Mouse (Mus musculus): ENCODE data around the gene Smtnl2. TPM values are rescaled to one million over a fixed set of nuclear protein-coding genes. Genes with fewer than 3 reads are reported as not detected.

The Smtnl2 gene
- total and polyA plus RNA-seq, 3 experiments, result 0.11 TPM; not detected in 2

GRCm38 (mm10) chr11:72419006-72419405, 7.5 kb upstream of the Smtnl2 start:
- ATAC-seq (ENCODE audit: extremely low read depth, insufficient number of reproducible peaks, low FRiP score, poor library complexity, severe bottlenecking), result no peak
- H3K9me3 ChIP-seq (replicated peaks), result no peaks in the 10 kb centered on the region
- no peaks in the 10 kb centered on the region for H3K36me3 ChIP-seq (replicated peaks)
- TF ChIP-seq POLR2AphosphoS5 (IDR thresholded peaks at IDR 0.05; ENCODE audit: insufficient replicate concordance, low read depth, low read length), result no peak
- TF ChIP-seq GATA2 (IDR thresholded peaks at IDR 0.05; ENCODE audit: borderline replicate concordance, low read depth, low read length), result no peak
- no peak for TF ChIP-seq GATA1 (IDR thresholded peaks at IDR 0.05; ENCODE audit: borderline replicate concordance, low read length)
- no peak for TF ChIP-seq CTCF (IDR thresholded peaks at IDR 0.05; ENCODE audit: low read depth, low read length)
- peaks cover 28% of the 10 kb centered on the region for H3K4me1 ChIP-seq (ENCODE audit: insufficient read depth, low read depth, low read length)
- H3K4me3 ChIP-seq (ENCODE audit: low read depth, low read length), result no peak overlapping the region
- H3K27me3 ChIP-seq (ENCODE audit: insufficient read depth, low read length), result peaks cover 34% of the 10 kb centered on the region
- DNase-seq (ENCODE audit: low spot score), result no peak

GRCm38 (mm10) chr11:72418227-72418626, 6.7 kb upstream of the Smtnl2 start:
- H3K9me3 ChIP-seq (replicated peaks), result no peaks in the 10 kb centered on the region
- peaks cover 34% of the 10 kb centered on the region for H3K4me1 ChIP-seq (ENCODE audit: insufficient read depth, low read depth, low read length)
- ATAC-seq (ENCODE audit: extremely low read depth, insufficient number of reproducible peaks, low FRiP score, poor library complexity, severe bottlenecking) (no peak), DNase-seq (ENCODE audit: low spot score) (no peak)
- no peaks in the 10 kb centered on the region for H3K36me3 ChIP-seq (replicated peaks)
- no peak overlapping the region for H3K4me3 ChIP-seq (ENCODE audit: low read depth, low read length)
- TF ChIP-seq GATA1 (IDR thresholded peaks at IDR 0.05; ENCODE audit: borderline replicate concordance, low read length), result no peak
- H3K27me3 ChIP-seq (ENCODE audit: insufficient read depth, low read length), result peaks cover 41% of the 10 kb centered on the region

GRCm38 (mm10) chr11:72417376-72417775, 5.9 kb upstream of the Smtnl2 start:
- Histone ChIP-seq H3K4me1 (ENCODE audit: insufficient read depth, low read depth, low read length) (peaks cover 34% of the 10 kb centered on the region), H3K4me3 (ENCODE audit: low read depth, low read length) (no peak overlapping the region), H3K36me3 (replicated peaks) (no peaks in the 10 kb centered on the region), H3K27me3 (ENCODE audit: insufficient read depth, low read length) (peaks cover 44% of the 10 kb centered on the region), H3K9me3 (replicated peaks) (no peaks in the 10 kb centered on the region)
- ATAC-seq (ENCODE audit: extremely low read depth, insufficient number of reproducible peaks, low FRiP score, poor library complexity, severe bottlenecking) (no peak), DNase-seq (ENCODE audit: low spot score) (no peak)
- no peak for TF ChIP-seq POLR2AphosphoS5 (IDR thresholded peaks at IDR 0.05; ENCODE audit: insufficient replicate concordance, low read depth, low read length)
- no peak for TF ChIP-seq CTCF (IDR thresholded peaks at IDR 0.05; ENCODE audit: low read depth, low read length)
- no peak for TF ChIP-seq TAL1 (conservative IDR thresholded peaks at IDR 0.05; ENCODE audit: low read depth, low read length)
- TF ChIP-seq GATA1 (IDR thresholded peaks at IDR 0.05; ENCODE audit: borderline replicate concordance, low read length), result no peak
- no peak for TF ChIP-seq GATA2 (IDR thresholded peaks at IDR 0.05; ENCODE audit: borderline replicate concordance, low read depth, low read length)

GRCm38 (mm10) chr11:72416666-72417065, 5.2 kb upstream of the Smtnl2 start:
- Histone ChIP-seq H3K4me3 (ENCODE audit: low read depth, low read length) (no peak overlapping the region), H3K4me1 (ENCODE audit: insufficient read depth, low read depth, low read length) (peaks cover 33% of the 10 kb centered on the region), H3K27me3 (ENCODE audit: insufficient read depth, low read length) (peaks cover 51% of the 10 kb centered on the region), H3K9me3 (replicated peaks) (no peaks in the 10 kb centered on the region), H3K36me3 (replicated peaks) (no peaks in the 10 kb centered on the region)
- ATAC-seq (ENCODE audit: extremely low read depth, insufficient number of reproducible peaks, low FRiP score, poor library complexity, severe bottlenecking) (no peak), DNase-seq (ENCODE audit: low spot score) (no peak)
- TF ChIP-seq GATA2 (IDR thresholded peaks at IDR 0.05; ENCODE audit: borderline replicate concordance, low read depth, low read length) (no peak), TAL1 (conservative IDR thresholded peaks at IDR 0.05; ENCODE audit: low read depth, low read length) (no peak), POLR2AphosphoS5 (IDR thresholded peaks at IDR 0.05; ENCODE audit: insufficient replicate concordance, low read depth, low read length) (no peak), CTCF (IDR thresholded peaks at IDR 0.05; ENCODE audit: low read depth, low read length) (no peak), GATA1 (IDR thresholded peaks at IDR 0.05; ENCODE audit: borderline replicate concordance, low read length) (no peak)

GRCm38 (mm10) chr11:72415155-72415554, 3.6 kb upstream of the Smtnl2 start:
- TF ChIP-seq TAL1 (conservative IDR thresholded peaks at IDR 0.05; ENCODE audit: low read depth, low read length) (no peak; the same call in 1 of the 2 replicates), GATA2 (IDR thresholded peaks at IDR 0.05; ENCODE audit: borderline replicate concordance, low read depth, low read length) (no peak), GATA1 (IDR thresholded peaks at IDR 0.05; ENCODE audit: borderline replicate concordance, low read length) (no peak), CTCF (IDR thresholded peaks at IDR 0.05; ENCODE audit: low read depth, low read length) (no peak), POLR2AphosphoS5 (IDR thresholded peaks at IDR 0.05; ENCODE audit: insufficient replicate concordance, low read depth, low read length) (no peak)
- ATAC-seq (ENCODE audit: extremely low read depth, insufficient number of reproducible peaks, low FRiP score, poor library complexity, severe bottlenecking) (no peak), DNase-seq (ENCODE audit: low spot score) (no peak)
- H3K4me1 ChIP-seq (ENCODE audit: insufficient read depth, low read depth, low read length), result peaks cover 29% of the 10 kb centered on the region
- no peak overlapping the region for H3K4me3 ChIP-seq (ENCODE audit: low read depth, low read length)
- H3K36me3 ChIP-seq (replicated peaks), result no peaks in the 10 kb centered on the region
- H3K27me3 ChIP-seq (ENCODE audit: insufficient read depth, low read length), result peaks cover 62% of the 10 kb centered on the region
- H3K9me3 ChIP-seq (replicated peaks), result peaks cover 5% of the 10 kb centered on the region

- Histone ChIP-seq H3K9me3 (replicated peaks) (peaks cover 5% of the 10 kb centered on the region), H3K27me3 (ENCODE audit: insufficient read depth, low read length) (peaks cover 67% of the 10 kb centered on the region), H3K36me3 (replicated peaks) (no peaks in the 10 kb centered on the region), H3K4me3 (ENCODE audit: low read depth, low read length) (no peak overlapping the region), H3K4me1 (ENCODE audit: insufficient read depth, low read depth, low read length) (peaks cover 26% of the 10 kb centered on the region)
- no peak for DNase-seq (ENCODE audit: low spot score)
- no peak for TF ChIP-seq GATA1 (IDR thresholded peaks at IDR 0.05; ENCODE audit: borderline replicate concordance, low read length)
- no peak for TF ChIP-seq CTCF (IDR thresholded peaks at IDR 0.05; ENCODE audit: low read depth, low read length)
- no peak for TF ChIP-seq GATA2 (IDR thresholded peaks at IDR 0.05; ENCODE audit: borderline replicate concordance, low read depth, low read length)
- no peak for TF ChIP-seq TAL1 (conservative IDR thresholded peaks at IDR 0.05; ENCODE audit: low read depth, low read length)
- TF ChIP-seq POLR2AphosphoS5 (IDR thresholded peaks at IDR 0.05; ENCODE audit: insufficient replicate concordance, low read depth, low read length), result no peak
- ATAC-seq (ENCODE audit: extremely low read depth, insufficient number of reproducible peaks, low FRiP score, poor library complexity, severe bottlenecking), result no peak
Measured at GRCm38 (mm10) chr11:72413601-72414190, 2.2 kb upstream of the Smtnl2 start.

All from G1E (cell line).